Mouse (Mus musculus): ENCODE measurements around the gene Wdr46. TPM values are rescaled to one million over a fixed set of nuclear protein-coding genes. Genes with fewer than 3 reads are reported as not detected.
A peak's percentile ranks its signal among the peaks of the same experiment; 100 is the strongest.

Wdr46 gene
- polyA plus RNA-seq, 1 experiment from 2014 or later = 11.2 TPM

GRCm38 (mm10) chr17:33959948-33960347, 19.5 kb downstream of the Wdr46 start:
- Histone ChIP-seq H3K27me3 (replicated peaks; ENCODE audit: control insufficient read depth, insufficient read depth, low read length) (no peaks in the 10 kb centered on the region), H3K4me3 (ENCODE audit: low read depth, low read length) (no peak overlapping the region), H3K4me1 (replicated peaks; ENCODE audit: control insufficient read depth, insufficient read depth, low read length) (peaks cover 5% of the 10 kb centered on the region; the same call in 1 of the 2 replicates), H3K27ac (ENCODE audit: low read depth, low read length) (no peak overlapping the region), H3K36me3 (ENCODE audit: control insufficient read depth, insufficient read depth) (peaks cover 58% of the 10 kb centered on the region), H3K9ac (ENCODE audit: low read depth, low read length) (no peak overlapping the region), H3K4me2 (replicated peaks; ENCODE audit: low read depth) (no peak overlapping the region), H3K9me3 (ENCODE audit: control insufficient read depth) (no peaks in the 10 kb centered on the region)
- ATAC-seq = no peak
- 93% methylated on average over 15 of the region's 15 CpGs for WGBS
- no peak for TF ChIP-seq CTCF (IDR thresholded peaks at IDR 0.05; ENCODE audit: low read depth)

GRCm38 (mm10) chr17:33962876-33963275, 22.4 kb downstream of the Wdr46 start:
- WGBS = 93% methylated on average over 7 of the region's 7 CpGs
- Histone ChIP-seq H3K4me1 (replicated peaks; ENCODE audit: control insufficient read depth, insufficient read depth, low read length) (no peaks in the 10 kb centered on the region), H3K4me2 (replicated peaks; ENCODE audit: low read depth) (no peak overlapping the region), H3K27me3 (replicated peaks; ENCODE audit: control insufficient read depth, insufficient read depth, low read length) (no peaks in the 10 kb centered on the region), H3K36me3 (ENCODE audit: control insufficient read depth, insufficient read depth) (peaks cover 70% of the 10 kb centered on the region), H3K27ac (ENCODE audit: low read depth, low read length) (no peak overlapping the region), H3K4me3 (ENCODE audit: low read depth, low read length) (no peak overlapping the region), H3K9ac (ENCODE audit: low read depth, low read length) (no peak overlapping the region), H3K9me3 (ENCODE audit: control insufficient read depth) (no peaks in the 10 kb centered on the region)
- no peak for ATAC-seq
- no peak for TF ChIP-seq CTCF (IDR thresholded peaks at IDR 0.05; ENCODE audit: low read depth)

- ATAC-seq = no peak
- H3K27ac ChIP-seq (ENCODE audit: low read depth, low read length) = no peak overlapping the region
- H3K4me2 ChIP-seq (replicated peaks; ENCODE audit: low read depth) = no peak overlapping the region
- no peaks in the 10 kb centered on the region for H3K9me3 ChIP-seq (ENCODE audit: control insufficient read depth)
- H3K36me3 ChIP-seq (ENCODE audit: control insufficient read depth, insufficient read depth) = peaks cover 51% of the 10 kb centered on the region
- H3K27me3 ChIP-seq (replicated peaks; ENCODE audit: control insufficient read depth, insufficient read depth, low read length) = no peaks in the 10 kb centered on the region
- H3K4me1 ChIP-seq (replicated peaks; ENCODE audit: control insufficient read depth, insufficient read depth, low read length) = no peaks in the 10 kb centered on the region
- no peak overlapping the region for H3K4me3 ChIP-seq (ENCODE audit: low read depth, low read length)
- H3K9ac ChIP-seq (ENCODE audit: low read depth, low read length) = no peak overlapping the region
- TF ChIP-seq CTCF (IDR thresholded peaks at IDR 0.05; ENCODE audit: low read depth) = no peak
- 95% methylated on average over 17 of the region's 17 CpGs for WGBS
Measured at GRCm38 (mm10) chr17:33965082-33965845, 24.8 kb downstream of the Wdr46 start.

GRCm38 (mm10) chr17:33965846-33966550, 25.5 kb downstream of the Wdr46 start:
- no peaks in the 10 kb centered on the region for H3K4me1 ChIP-seq (replicated peaks; ENCODE audit: control insufficient read depth, insufficient read depth, low read length)
- H3K9ac ChIP-seq (ENCODE audit: low read depth, low read length) = no peak overlapping the region
- ATAC-seq = no peak
- peaks cover 44% of the 10 kb centered on the region; the same call in 1 of the 2 replicates for H3K36me3 ChIP-seq (ENCODE audit: control insufficient read depth, insufficient read depth)
- WGBS = 81% methylated on average over 16 of the region's 16 CpGs
- no peak overlapping the region for H3K27ac ChIP-seq (ENCODE audit: low read depth, low read length)
- H3K4me2 ChIP-seq (replicated peaks; ENCODE audit: low read depth) = no peak overlapping the region
- TF ChIP-seq CTCF (IDR thresholded peaks at IDR 0.05; ENCODE audit: low read depth) = no peak
- H3K4me3 ChIP-seq (ENCODE audit: low read depth, low read length) = no peak overlapping the region
- no peaks in the 10 kb centered on the region for H3K9me3 ChIP-seq (ENCODE audit: control insufficient read depth)
- H3K27me3 ChIP-seq (replicated peaks; ENCODE audit: control insufficient read depth, insufficient read depth, low read length) = no peaks in the 10 kb centered on the region

- Histone ChIP-seq H3K27me3 (replicated peaks; ENCODE audit: control insufficient read depth, insufficient read depth, low read length) (no peaks in the 10 kb centered on the region), H3K4me2 (replicated peaks; ENCODE audit: low read depth) (0 out of 2 replicates have a peak overlapping the region, but pooled peaks have one; percentile 0), H3K9me3 (ENCODE audit: control insufficient read depth) (no peaks in the 10 kb centered on the region), H3K4me3 (ENCODE audit: low read depth, low read length) (no peak overlapping the region), H3K27ac (ENCODE audit: low read depth, low read length) (no peak overlapping the region), H3K4me1 (replicated peaks; ENCODE audit: control insufficient read depth, insufficient read depth, low read length) (no peaks in the 10 kb centered on the region), H3K36me3 (ENCODE audit: control insufficient read depth, insufficient read depth) (peaks cover 19% of the 10 kb centered on the region; the same call in 1 of the 2 replicates), H3K9ac (ENCODE audit: low read depth, low read length) (no peak overlapping the region)
- peak; percentile 67 for ATAC-seq
- TF ChIP-seq CTCF (IDR thresholded peaks at IDR 0.05; ENCODE audit: low read depth) = peak; percentile 90
- 2% methylated on average over 9 of the region's 9 CpGs for WGBS
Measured at GRCm38 (mm10) chr17:33968489-33968888, 28.0 kb downstream of the Wdr46 start.

GRCm38 (mm10) chr17:33968927-33969326, 28.5 kb downstream of the Wdr46 start:
- Histone ChIP-seq H3K27ac (ENCODE audit: low read depth, low read length) (no peak overlapping the region), H3K9me3 (ENCODE audit: control insufficient read depth) (no peaks in the 10 kb centered on the region), H3K4me3 (ENCODE audit: low read depth, low read length) (no peak overlapping the region), H3K4me2 (replicated peaks; ENCODE audit: low read depth) (0 out of 2 replicates have a peak overlapping the region, but pooled peaks have one; percentile 0), H3K36me3 (ENCODE audit: control insufficient read depth, insufficient read depth) (peaks cover 14% of the 10 kb centered on the region; the same call in 1 of the 2 replicates), H3K4me1 (replicated peaks; ENCODE audit: control insufficient read depth, insufficient read depth, low read length) (no peaks in the 10 kb centered on the region), H3K27me3 (replicated peaks; ENCODE audit: control insufficient read depth, insufficient read depth, low read length) (no peaks in the 10 kb centered on the region), H3K9ac (ENCODE audit: low read depth, low read length) (no peak overlapping the region)
- TF ChIP-seq CTCF (IDR thresholded peaks at IDR 0.05; ENCODE audit: low read depth) = peak; percentile 57
- 30% methylated on average over 5 of the region's 5 CpGs for WGBS
- peak; percentile 78 for ATAC-seq
